Comparison of ENCODE assay signal across 10 mouse cellular contexts in the genomic region with DNA sequence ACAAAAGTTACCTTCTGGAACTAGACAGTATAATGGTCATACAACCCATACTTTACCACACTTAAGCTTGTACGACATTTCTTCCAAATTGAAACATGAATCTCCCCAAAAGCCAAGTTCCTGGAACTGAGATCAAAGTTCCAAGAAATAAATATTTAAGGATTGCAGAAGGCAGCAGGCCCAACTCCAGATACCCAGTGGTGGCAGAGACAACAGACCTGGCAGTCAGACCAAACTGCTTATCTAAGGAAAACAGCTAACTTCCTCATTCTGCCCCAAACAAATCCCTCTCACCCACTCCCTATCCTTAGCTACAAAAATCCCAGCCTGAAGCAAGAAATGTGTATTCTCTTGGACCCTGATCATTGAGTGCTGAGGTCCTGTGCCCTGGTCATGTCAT. TPM values are rescaled to one million over a fixed set of nuclear protein-coding genes. Genes with fewer than 3 reads are reported as not detected.
DNase-seq lines count a peak whose midpoint lies in the region; ATAC-seq lines count a peak whose summit lies in the region.
"Had no signal": no experiment of that assay in that cellular context is flagged by ENCODE, and none has a peak within 500 bp of the region (broad histone marks: within the 10 kb centered on the region; RNA-seq: fewer than 3 reads in every experiment).

No protein-coding gene starts in this region.

- no peaks in the 10 kb centered on the region for H3K9me3 ChIP-seq in kidney, embryonic 15.5 days (replicated peaks)
- H3K9me3 ChIP-seq in embryonic facial prominence, embryonic 13.5 days = no peaks in the 10 kb centered on the region
- H3K9me3 ChIP-seq in midbrain, embryonic 13.5 days = no peaks in the 10 kb centered on the region

- no peak overlapping the region for H3K4me3 ChIP-seq in kidney, embryonic 15.5 days (replicated peaks)
- peak overlapping the region; percentile 64; the same call in 1 of the 2 replicates for H3K4me3 ChIP-seq in embryonic facial prominence, embryonic 13.5 days
- no peak overlapping the region for H3K4me3 ChIP-seq in midbrain, embryonic 13.5 days (replicated peaks)
- H3K4me3 ChIP-seq: layer of hippocampus, adult 2 months had no signal

- H3K9ac ChIP-seq in kidney, embryonic 15.5 days = no peak overlapping the region
- no peak overlapping the region; the same call in 1 of the 2 replicates for H3K9ac ChIP-seq in embryonic facial prominence, embryonic 13.5 days
- H3K9ac ChIP-seq in midbrain, embryonic 13.5 days (replicated peaks) = peak overlapping the region; percentile 46; the same call in 1 of the 2 replicates

- peak overlapping the region; percentile 86; the same call in 1 of the 2 replicates for H3K4me2 ChIP-seq in kidney, embryonic 15.5 days
- H3K4me2 ChIP-seq in embryonic facial prominence, embryonic 13.5 days = peak overlapping the region; percentile 73
- peak overlapping the region; percentile 91 for H3K4me2 ChIP-seq in midbrain, embryonic 13.5 days (replicated peaks)

- H3K27ac ChIP-seq in kidney, embryonic 15.5 days = no peak overlapping the region
- H3K27ac ChIP-seq in embryonic facial prominence, embryonic 13.5 days = no peak overlapping the region
- no peak overlapping the region for H3K27ac ChIP-seq in midbrain, embryonic 13.5 days
- H3K27ac ChIP-seq: layer of hippocampus, adult 2 months had no signal

- no peaks in the 10 kb centered on the region for H3K27me3 ChIP-seq in kidney, embryonic 15.5 days
- no peaks in the 10 kb centered on the region for H3K27me3 ChIP-seq in embryonic facial prominence, embryonic 13.5 days
- H3K27me3 ChIP-seq in midbrain, embryonic 13.5 days = no peaks in the 10 kb centered on the region

- 85% methylated on average over 1 of the region's 1 CpGs for WGBS in kidney, embryonic 15.5 days
- WGBS in embryonic facial prominence, embryonic 13.5 days = 68% methylated on average over 1 of the region's 1 CpGs
- WGBS in midbrain, embryonic 13.5 days = 89% methylated on average over 1 of the region's 1 CpGs

- H3K4me1 ChIP-seq in kidney, embryonic 15.5 days = peaks cover 38% of the 10 kb centered on the region
- H3K4me1 ChIP-seq in embryonic facial prominence, embryonic 13.5 days = peaks cover 40% of the 10 kb centered on the region
- peaks cover 49% of the 10 kb centered on the region for H3K4me1 ChIP-seq in midbrain, embryonic 13.5 days (replicated peaks)

- H3K36me3 ChIP-seq in kidney, embryonic 15.5 days = peaks cover 16% of the 10 kb centered on the region
- peaks cover 13% of the 10 kb centered on the region for H3K36me3 ChIP-seq in embryonic facial prominence, embryonic 13.5 days
- peaks cover 12% of the 10 kb centered on the region for H3K36me3 ChIP-seq in midbrain, embryonic 13.5 days

- ATAC-seq in kidney, embryonic 15.5 days (replicated peaks; ENCODE audit: low FRiP score) = no peak
- ATAC-seq in embryonic facial prominence, embryonic 13.5 days (ENCODE audit: insufficient number of reproducible peaks, insufficient read depth, low FRiP score, low TSS enrichment, low read depth) = no peak
- ATAC-seq in midbrain, embryonic 13.5 days = no peak
- no peak for ATAC-seq in granulocyte monocyte progenitor cell, adult 5-6 weeks (replicated peaks; ENCODE audit: poor library complexity, severe bottlenecking)

- DNase-seq in kidney, adult 11 months = no peak
- peak; percentile 60 for DNase-seq in adipocyte (ENCODE audit: low spot score)
- no peak for DNase-seq in thymus, postnatal 36 days
- DNase-seq: cerebellum, postnatal 36 days; gastrocnemius, postnatal 14 days had no signal

RNA-seq across cellular contexts. Expression of a gene that starts 2.3 kb away (rescaled TPM):
- polyA plus RNA-seq in kidney, embryonic 15.5 days (2015; fragmentation: Nextera tagmentation; extraction: Ambion mirVana) = 17.3 TPM in 2 replicates
- polyA plus RNA-seq in embryonic facial prominence, embryonic 13.5 days (2015; fragmentation: Nextera tagmentation; extraction: Ambion mirVana) = 19.9 and 23.0 TPM in 2 replicates
- polyA plus RNA-seq in midbrain, embryonic 13.5 days (2015; fragmentation: Nextera tagmentation; extraction: Ambion mirVana) = 10.6 and 11.7 TPM in 2 replicates
- total RNA-seq in granulocyte monocyte progenitor cell, adult 5-6 weeks (2014; fragmentation: Nextera tagmentation) = 17.7 and 25.5 TPM in 2 replicates
- 23.8 and 28.9 TPM in 2 replicates for total RNA-seq in granulocyte monocyte progenitor cell, adult 5-6 weeks (2017)

RNA-seq across cellular contexts. Expression of a gene that starts 2.5 kb away (rescaled TPM):
- 6.3 and 6.8 TPM in 2 replicates for polyA plus RNA-seq in kidney, embryonic 15.5 days (2015; fragmentation: Nextera tagmentation; extraction: Ambion mirVana)
- polyA plus RNA-seq in embryonic facial prominence, embryonic 13.5 days (2015; fragmentation: Nextera tagmentation; extraction: Ambion mirVana) = 6.2 and 6.4 TPM in 2 replicates
- 7.0 and 7.5 TPM in 2 replicates for polyA plus RNA-seq in midbrain, embryonic 13.5 days (2015; fragmentation: Nextera tagmentation; extraction: Ambion mirVana)
- total RNA-seq in granulocyte monocyte progenitor cell, adult 5-6 weeks (2014; fragmentation: Nextera tagmentation) = 29.0 and 36.9 TPM in 2 replicates
- 14.1 and 14.8 TPM in 2 replicates for total RNA-seq in granulocyte monocyte progenitor cell, adult 5-6 weeks (2017)

RNA-seq across cellular contexts. Expression of a gene that starts 36.7 kb away (rescaled TPM):
- polyA plus RNA-seq in kidney, embryonic 15.5 days (2015; fragmentation: Nextera tagmentation; extraction: Ambion mirVana) = 72.5 and 79.3 TPM in 2 replicates
- 50.1 and 55.5 TPM in 2 replicates for polyA plus RNA-seq in embryonic facial prominence, embryonic 13.5 days (2015; fragmentation: Nextera tagmentation; extraction: Ambion mirVana)
- polyA plus RNA-seq in midbrain, embryonic 13.5 days (2015; fragmentation: Nextera tagmentation; extraction: Ambion mirVana) = 15.5 and 16.2 TPM in 2 replicates
- 49.9 and 84.1 TPM in 2 replicates for total RNA-seq in granulocyte monocyte progenitor cell, adult 5-6 weeks (2014; fragmentation: Nextera tagmentation)
- total RNA-seq in granulocyte monocyte progenitor cell, adult 5-6 weeks (2017) = 135 and 162 TPM in 2 replicates

RNA-seq across cellular contexts. Expression of a gene that starts 46.6 kb away (rescaled TPM):
- 15.7 TPM in 2 replicates for polyA plus RNA-seq in kidney, embryonic 15.5 days (2015; fragmentation: Nextera tagmentation; extraction: Ambion mirVana)
- polyA plus RNA-seq in embryonic facial prominence, embryonic 13.5 days (2015; fragmentation: Nextera tagmentation; extraction: Ambion mirVana) = 15.6 and 17.8 TPM in 2 replicates
- polyA plus RNA-seq in midbrain, embryonic 13.5 days (2015; fragmentation: Nextera tagmentation; extraction: Ambion mirVana) = 18.4 and 18.6 TPM in 2 replicates
- 4.1 and 6.4 TPM in 2 replicates for total RNA-seq in granulocyte monocyte progenitor cell, adult 5-6 weeks (2014; fragmentation: Nextera tagmentation)
- 4.4 and 4.7 TPM in 2 replicates for total RNA-seq in granulocyte monocyte progenitor cell, adult 5-6 weeks (2017)

RNA-seq across cellular contexts. Expression of a gene that starts 47.8 kb away (rescaled TPM):
- 78.1 and 79.0 TPM in 2 replicates for polyA plus RNA-seq in kidney, embryonic 15.5 days (2015; fragmentation: Nextera tagmentation; extraction: Ambion mirVana)
- polyA plus RNA-seq in embryonic facial prominence, embryonic 13.5 days (2015; fragmentation: Nextera tagmentation; extraction: Ambion mirVana) = 65.2 and 68.7 TPM in 2 replicates
- 67.5 and 72.5 TPM in 2 replicates for polyA plus RNA-seq in midbrain, embryonic 13.5 days (2015; fragmentation: Nextera tagmentation; extraction: Ambion mirVana)
- 50.5 and 55.7 TPM in 2 replicates for total RNA-seq in granulocyte monocyte progenitor cell, adult 5-6 weeks (2014; fragmentation: Nextera tagmentation)
- 135 and 142 TPM in 2 replicates for total RNA-seq in granulocyte monocyte progenitor cell, adult 5-6 weeks (2017)
